Mouse (Mus musculus): Measurements from ENCODE around the gene Iqsec2. TPM values are rescaled to one million over a fixed set of nuclear protein-coding genes. Genes with fewer than 3 reads are reported as not detected.

Iqsec2 gene
- total and polyA plus RNA-seq, 3 experiments = 0.19 to 1.7 TPM; not detected in 1

DNA sequence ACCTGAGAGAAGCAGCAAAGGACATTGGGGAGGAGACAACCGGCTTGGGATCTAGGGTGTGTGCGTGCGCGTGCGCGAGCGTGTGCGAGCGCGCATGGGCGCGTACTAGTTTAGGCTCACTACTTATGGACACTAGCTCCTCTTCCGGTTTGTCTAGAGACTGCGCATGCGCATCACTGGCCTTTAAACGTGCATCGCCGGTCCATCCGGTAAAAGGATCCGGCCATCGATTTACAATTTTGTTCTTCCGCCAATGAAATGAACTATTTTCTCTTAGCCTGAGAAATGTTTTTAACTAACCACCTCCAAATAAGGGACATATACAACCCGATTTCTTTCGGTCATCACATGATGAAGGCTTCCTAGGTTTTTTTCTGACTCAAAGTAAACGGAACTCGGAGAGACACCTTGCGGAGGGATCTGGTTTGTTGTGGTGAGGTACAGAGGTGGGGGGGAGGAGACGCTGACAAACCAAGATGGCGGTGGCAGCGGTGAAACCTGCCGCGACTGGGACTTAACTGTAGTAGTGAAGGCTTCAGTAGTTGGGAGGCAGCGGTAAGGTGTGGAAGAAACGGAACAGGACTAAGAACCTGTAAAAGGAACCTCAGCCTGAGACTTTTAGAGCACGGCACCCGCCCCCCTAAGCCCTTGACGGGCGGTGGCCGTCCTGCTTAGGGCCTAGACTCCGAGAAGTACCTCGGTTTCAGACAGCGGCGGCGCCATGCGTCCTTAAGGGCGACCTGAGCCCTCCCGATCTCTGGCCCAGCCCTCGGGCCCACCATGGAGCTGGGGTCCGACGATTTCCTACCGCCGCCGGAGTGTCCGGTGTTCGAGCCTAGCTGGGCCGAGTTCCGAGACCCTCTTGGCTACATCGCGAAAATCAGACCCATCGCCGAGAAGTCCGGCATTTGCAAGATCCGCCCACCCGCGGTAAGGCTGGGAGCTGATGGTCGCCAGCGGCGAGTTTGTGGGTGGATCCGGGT, 89.0 kb downstream of the Iqsec2 start, which contains the start of gene Kdm5c (continued):
- TF ChIP-seq ZKSCAN1 (IDR thresholded peaks at IDR 0.05; ENCODE audit: low read depth, low read length) (no peak; the same call in 1 of the 2 replicates), SMC3 (IDR thresholded peaks at IDR 0.05; ENCODE audit: low read depth, low read length) (no peak), ZC3H11A (IDR thresholded peaks at IDR 0.05; ENCODE audit: low read depth, low read length) (no peak), POLR2AphosphoS2 (IDR thresholded peaks at IDR 0.05; ENCODE audit: low read length) (peak; percentile 29; the same call in 1 of the 2 replicates), HCFC1 (IDR thresholded peaks at IDR 0.05; ENCODE audit: low read depth, low read length) (peak; percentile 85), USF2 (IDR thresholded peaks at IDR 0.05; ENCODE audit: borderline replicate concordance in 1 of 2, insufficient read depth in 1 of 2, low read depth in 1 of 2, low read length in 2 of 2) (no peak), ZMIZ1 (IDR thresholded peaks at IDR 0.05; ENCODE audit: low read depth, low read length) (0 out of 2 replicates have a peak, but pooled peaks have one; percentile 52), CHD2 (IDR thresholded peaks at IDR 0.05; ENCODE audit: low read length) (peak; percentile 81), BHLHE40 (IDR thresholded peaks at IDR 0.05; ENCODE audit: borderline replicate concordance, low read depth, low read length) (peak; percentile 62; the same call in 1 of the 2 replicates), TCF12 (IDR thresholded peaks at IDR 0.05; ENCODE audit: low read depth, low read length) (peak; percentile 73), NELFE (IDR thresholded peaks at IDR 0.05; ENCODE audit: low read depth, low read length) (peak; percentile 91)

GRCm38 (mm10) chrX:152234125-152234524, 90.1 kb downstream of the Iqsec2 start:
- Histone ChIP-seq H3K36me3 (ENCODE audit: control insufficient read depth in 1 of 2, insufficient read depth in 2 of 2, low read length in 2 of 2) (peaks cover 17 to 22% of the 10 kb centered on the region in 2 experiments), H3K27ac (ENCODE audit: control insufficient read depth, low read depth, low read length) (no peak overlapping the region)
- peak; percentile 34 for DNase-seq (ENCODE audit: low read depth, low spot score)

DNA sequence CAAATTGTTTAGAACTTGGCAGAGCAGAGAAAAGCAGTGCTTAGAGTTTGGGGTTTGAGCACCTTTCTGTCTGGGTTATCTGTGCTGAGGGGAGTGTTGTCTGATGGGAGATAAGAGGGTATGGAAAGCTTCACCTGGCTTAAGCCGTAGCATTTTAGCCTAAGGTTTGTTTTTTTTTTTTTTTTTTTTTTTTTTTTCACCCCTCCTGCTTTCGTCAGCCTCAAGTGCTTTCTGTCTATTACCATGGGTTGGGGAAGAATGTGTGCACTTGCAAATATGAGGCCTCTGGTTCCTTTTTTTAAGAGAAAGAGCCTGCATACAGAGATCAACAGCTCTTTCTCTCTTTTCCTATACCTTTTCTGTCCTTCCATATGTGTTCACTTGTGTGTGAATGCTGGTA, 91.7 kb downstream of the Iqsec2 start:
- Histone ChIP-seq H3K79me2 (ENCODE audit: control insufficient read depth, insufficient read depth, low read length, poor library complexity) (peaks cover 41% of the 10 kb centered on the region), H3K27me3 (ENCODE audit: control insufficient read depth in 1 of 2, insufficient read depth in 2 of 2, low read length in 2 of 2) (no peaks in the 10 kb centered on the region), H3K36me3 (ENCODE audit: control insufficient read depth in 1 of 2, insufficient read depth in 2 of 2, low read length in 2 of 2) (peaks cover 17 to 32% of the 10 kb centered on the region in 2 experiments), H3K4me3 (ENCODE audit: control insufficient read depth in 1 of 2, insufficient read depth in 1 of 2, low read depth in 2 of 2, low read length in 2 of 2) (no peak overlapping the region), H3K4me1 (ENCODE audit: control insufficient read depth in 1 of 2, insufficient read depth in 2 of 2, low read length in 2 of 2) (peaks cover 9 to 14% of the 10 kb centered on the region in 2 experiments; a peak in 3 of 4 replicates), H3K9ac (ENCODE audit: control insufficient read depth, low read depth, low read length, poor library complexity, severe bottlenecking) (no peak overlapping the region), H3K27ac (ENCODE audit: control insufficient read depth, low read depth, low read length) (no peak overlapping the region), H3K9me3 (replicated peaks; ENCODE audit: insufficient read depth, low read length) (no peaks in the 10 kb centered on the region)
- no peak for DNase-seq (ENCODE audit: low read depth, low spot score)
- TF ChIP-seq EP300 (IDR thresholded peaks at IDR 0.05; ENCODE audit: low read depth in 1 of 2, low read length in 2 of 2) (no peak), SMC3 (IDR thresholded peaks at IDR 0.05; ENCODE audit: low read depth, low read length) (no peak), USF2 (IDR thresholded peaks at IDR 0.05; ENCODE audit: borderline replicate concordance in 1 of 2, insufficient read depth in 1 of 2, low read depth in 1 of 2, low read length in 2 of 2) (no peak), ZNF384 (IDR thresholded peaks at IDR 0.05; ENCODE audit: low read depth, low read length) (peak; percentile 49; the same call in 1 of the 2 replicates), GATA1 (IDR thresholded peaks at IDR 0.05; ENCODE audit: low read depth, low read length) (0 out of 2 replicates have a peak, but pooled peaks have one; percentile 13), ZMIZ1 (IDR thresholded peaks at IDR 0.05; ENCODE audit: low read depth, low read length) (no peak), ETS1 (IDR thresholded peaks at IDR 0.05; ENCODE audit: low read depth, low read length) (no peak)

More at GRCm38 (mm10) chrX:152234125-152234524, 90.1 kb downstream of the Iqsec2 start:
- TF ChIP-seq ZC3H11A (IDR thresholded peaks at IDR 0.05; ENCODE audit: low read depth, low read length) = no peak
- no peak for TF ChIP-seq JUND (IDR thresholded peaks at IDR 0.05; ENCODE audit: low read depth, low read length)
- no peak for TF ChIP-seq MEF2A (IDR thresholded peaks at IDR 0.05; ENCODE audit: extremely low read depth, insufficient replicate concordance, low read depth, low read length, poor library complexity, severe bottlenecking)
- no peak for TF ChIP-seq USF2 (IDR thresholded peaks at IDR 0.05; ENCODE audit: borderline replicate concordance in 1 of 2, insufficient read depth in 1 of 2, low read depth in 1 of 2, low read length in 2 of 2)
- no peak for TF ChIP-seq HCFC1 (IDR thresholded peaks at IDR 0.05; ENCODE audit: low read depth, low read length)
- no peak for TF ChIP-seq USF1 (IDR thresholded peaks at IDR 0.05; ENCODE audit: low read depth, low read length)
- Histone ChIP-seq H3K4me3 (ENCODE audit: control insufficient read depth in 1 of 2, insufficient read depth in 1 of 2, low read depth in 2 of 2, low read length in 2 of 2) (peak overlapping the region; percentile 79 to 95), H3K79me2 (ENCODE audit: control insufficient read depth, insufficient read depth, low read length, poor library complexity) (peaks cover 41% of the 10 kb centered on the region), H3K9ac (ENCODE audit: control insufficient read depth, low read depth, low read length, poor library complexity, severe bottlenecking) (peak overlapping the region; percentile 95), H3K4me1 (ENCODE audit: control insufficient read depth in 1 of 2, insufficient read depth in 2 of 2, low read length in 2 of 2) (peaks cover 9 to 14% of the 10 kb centered on the region in 2 experiments; a peak in 3 of 4 replicates), H3K27me3 (ENCODE audit: control insufficient read depth in 1 of 2, insufficient read depth in 2 of 2, low read length in 2 of 2) (no peaks in the 10 kb centered on the region), H3K9me3 (replicated peaks; ENCODE audit: insufficient read depth, low read length) (no peaks in the 10 kb centered on the region)

Data from MEL (cell line).